Mouse (Mus musculus) WW6 (cell line): Measurements from ENCODE around the gene Dusp1.

Experiments used
- DNase-seq: peaks from one replicate; pipeline ENCODE4 v3.0.0-alpha.2; 2013; ENCODE audit warnings: low read depth, low spot score

Gene Dusp1

DNA sequence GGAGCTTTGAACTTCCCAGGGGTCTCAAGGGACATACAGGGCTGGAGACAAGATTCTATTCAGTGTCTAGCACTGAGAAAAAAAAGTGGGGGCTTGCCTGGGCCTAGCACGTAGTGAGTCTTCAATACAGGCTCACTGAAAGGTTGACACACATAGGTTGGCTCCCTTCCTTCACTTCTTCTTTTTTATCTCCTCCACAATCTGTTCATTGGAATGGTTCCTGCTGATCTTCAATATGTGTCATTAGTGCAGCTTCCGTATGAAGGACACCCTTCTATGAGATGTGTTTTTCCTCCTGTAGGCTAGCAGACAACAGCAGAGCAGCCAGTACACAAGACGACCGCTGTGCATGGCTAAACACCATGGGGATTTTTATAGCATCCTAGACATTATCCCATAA is 37.1 kb downstream of the Dusp1 start:
- no peak for DNase-seq

DNA sequence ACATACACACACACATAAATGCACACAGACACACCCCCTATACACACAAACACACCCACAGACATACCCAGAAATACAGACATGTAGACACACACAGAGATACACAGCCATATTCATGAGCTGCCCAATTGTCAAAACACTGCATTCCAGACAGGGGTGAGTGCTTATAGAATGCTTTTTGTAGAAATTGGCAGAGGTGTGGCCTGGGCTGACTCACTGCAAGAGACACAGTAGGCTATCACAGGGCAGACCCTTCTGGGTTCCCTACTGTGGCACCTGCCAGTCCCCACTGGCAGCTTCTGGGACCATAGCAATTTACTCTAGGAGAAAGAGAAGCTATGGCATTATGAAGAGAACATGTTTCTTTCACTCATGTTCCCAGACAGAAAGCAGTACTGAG is 37.6 kb downstream of the Dusp1 start:
- no peak for DNase-seq

DNA sequence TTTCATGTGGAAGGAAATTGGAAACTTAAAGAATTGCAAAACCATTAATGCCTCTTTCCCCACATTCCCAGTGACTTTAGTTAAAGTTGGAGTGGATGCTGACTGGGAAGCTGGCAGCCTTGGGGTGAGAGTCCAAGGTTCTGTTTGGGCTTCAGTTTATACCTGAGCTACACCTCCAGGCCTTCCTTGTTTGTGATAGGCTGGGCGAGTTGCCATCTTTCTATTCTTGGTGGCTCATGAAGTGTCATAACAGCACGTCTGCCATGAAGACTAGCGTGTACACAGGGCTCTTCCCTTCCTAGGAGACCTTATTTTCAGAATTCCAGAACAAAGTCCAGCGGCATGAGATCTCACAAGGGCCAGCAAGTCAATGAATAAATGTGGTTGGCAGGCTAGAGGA is 39.2 kb downstream of the Dusp1 start:
- DNase-seq, result no peak

DNA sequence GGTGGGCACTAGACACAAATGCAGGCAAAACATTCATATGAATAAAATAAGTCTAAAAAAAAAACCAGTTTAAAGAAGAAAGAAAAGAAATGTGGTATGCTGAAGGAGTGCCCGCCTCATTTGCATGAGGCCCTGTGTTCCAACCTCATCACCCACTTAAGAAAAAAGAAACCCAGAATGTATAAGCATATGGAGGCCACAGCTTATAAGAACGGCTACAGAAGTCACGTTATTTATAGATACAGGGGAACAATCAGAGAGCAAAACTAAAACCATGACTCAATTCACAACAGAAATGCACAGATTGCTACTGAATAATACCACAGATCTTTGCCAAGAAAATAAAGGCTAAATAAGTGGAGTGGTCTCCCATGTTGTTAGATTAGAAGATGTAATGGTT is 43.6 kb downstream of the Dusp1 start:
- DNase-seq, result no peak

DNA sequence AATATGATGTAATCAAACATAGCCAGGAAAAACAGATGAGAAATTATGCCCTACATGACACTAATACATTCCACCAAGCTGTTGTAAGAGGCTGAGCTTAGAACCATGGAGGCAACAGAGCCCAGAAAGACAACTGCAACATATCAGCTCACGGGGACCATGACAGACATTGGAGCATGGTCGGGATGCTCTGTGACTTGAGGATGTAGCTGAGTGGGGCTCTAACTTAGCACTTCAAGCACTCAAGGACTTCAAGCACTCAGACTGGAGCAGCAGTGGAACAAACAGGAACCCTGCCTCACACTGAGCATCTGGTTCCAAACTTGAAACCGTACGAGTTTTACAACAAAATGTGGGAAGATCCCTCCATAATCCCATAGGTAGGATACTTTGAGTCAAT is 46.3 kb downstream of the Dusp1 start:
- DNase-seq, result no peak

DNA sequence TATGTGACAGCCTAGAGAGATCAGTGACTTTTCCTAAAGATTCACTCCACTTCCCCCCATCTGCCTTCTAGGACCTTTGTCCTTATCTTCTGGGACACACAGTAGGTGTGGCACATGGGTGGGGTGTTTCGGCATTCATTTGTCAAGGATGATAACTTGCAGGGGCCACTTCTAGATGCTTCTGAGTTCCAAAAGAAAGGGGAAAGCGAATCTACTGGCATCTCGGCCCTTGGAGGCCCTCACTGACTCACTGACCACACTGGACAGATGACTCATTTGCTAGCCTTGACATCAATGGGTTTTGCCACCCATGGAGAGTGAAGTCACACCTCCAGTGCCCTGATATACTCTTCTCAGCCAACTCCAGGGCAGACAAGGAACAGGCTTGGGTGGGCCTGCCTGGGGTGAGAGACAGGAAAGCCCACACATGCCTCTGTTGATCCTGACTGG is 47.3 kb downstream of the Dusp1 start:
- no peak for DNase-seq

DNA sequence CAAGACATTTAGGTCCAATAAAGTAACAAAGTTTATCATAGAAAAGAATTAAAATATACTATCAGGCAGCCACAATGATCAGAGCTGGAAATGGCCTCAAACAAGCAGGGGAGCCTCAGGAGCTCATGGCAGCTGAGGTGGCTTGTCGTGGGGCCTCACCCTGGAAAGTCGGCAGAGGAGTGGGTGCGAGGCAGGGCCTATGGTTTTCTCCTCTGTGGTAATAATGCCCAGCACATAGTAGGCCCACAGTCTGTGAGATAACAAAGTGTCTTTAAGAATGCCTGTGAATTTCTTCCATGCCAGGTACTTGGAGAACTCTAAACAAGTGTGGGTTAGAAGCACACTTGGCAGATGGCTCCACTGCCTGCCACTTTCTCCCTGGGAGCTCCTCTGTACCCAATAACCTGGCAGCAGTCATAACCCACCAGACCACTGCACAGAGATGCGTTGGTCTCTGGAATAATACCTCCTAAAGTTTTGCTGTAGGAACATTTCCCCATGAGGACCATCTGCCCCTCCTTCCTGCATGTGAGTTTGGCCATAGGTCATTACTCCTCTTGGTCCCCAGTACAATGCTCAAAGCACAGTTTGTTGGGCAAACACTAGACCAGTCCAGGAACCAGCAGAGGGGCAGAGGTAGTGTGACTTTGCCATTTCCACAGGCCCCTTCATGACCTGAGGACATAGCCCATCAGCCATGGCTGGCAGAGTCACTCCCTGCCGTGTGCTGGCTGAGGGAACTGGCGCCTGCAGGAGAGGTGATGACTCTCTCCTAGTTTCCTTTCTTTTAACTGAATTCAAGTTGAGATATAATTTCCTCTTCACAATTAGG is 48.3 kb downstream of the Dusp1 start:
- no peak for DNase-seq

DNA sequence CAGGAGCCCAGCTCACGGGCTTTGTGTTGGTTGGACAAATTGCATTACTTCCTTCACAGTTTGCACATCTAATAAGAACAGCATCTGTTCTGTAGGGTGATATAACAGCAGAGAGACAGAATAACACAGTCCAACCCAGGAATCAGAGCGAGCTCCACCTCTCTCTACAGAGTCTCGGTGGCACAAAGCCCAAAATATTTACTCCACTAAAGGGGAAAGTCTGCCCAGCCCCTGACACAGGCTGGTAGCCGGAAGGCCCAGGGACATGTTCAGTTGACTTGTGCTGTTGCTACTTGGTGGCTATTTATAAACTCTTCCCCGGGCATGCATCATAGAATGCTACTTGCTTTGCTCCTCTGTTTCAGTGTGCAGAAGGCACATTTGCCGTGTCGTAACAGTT is 49.0 kb downstream of the Dusp1 start:
- DNase-seq, result no peak

DNA sequence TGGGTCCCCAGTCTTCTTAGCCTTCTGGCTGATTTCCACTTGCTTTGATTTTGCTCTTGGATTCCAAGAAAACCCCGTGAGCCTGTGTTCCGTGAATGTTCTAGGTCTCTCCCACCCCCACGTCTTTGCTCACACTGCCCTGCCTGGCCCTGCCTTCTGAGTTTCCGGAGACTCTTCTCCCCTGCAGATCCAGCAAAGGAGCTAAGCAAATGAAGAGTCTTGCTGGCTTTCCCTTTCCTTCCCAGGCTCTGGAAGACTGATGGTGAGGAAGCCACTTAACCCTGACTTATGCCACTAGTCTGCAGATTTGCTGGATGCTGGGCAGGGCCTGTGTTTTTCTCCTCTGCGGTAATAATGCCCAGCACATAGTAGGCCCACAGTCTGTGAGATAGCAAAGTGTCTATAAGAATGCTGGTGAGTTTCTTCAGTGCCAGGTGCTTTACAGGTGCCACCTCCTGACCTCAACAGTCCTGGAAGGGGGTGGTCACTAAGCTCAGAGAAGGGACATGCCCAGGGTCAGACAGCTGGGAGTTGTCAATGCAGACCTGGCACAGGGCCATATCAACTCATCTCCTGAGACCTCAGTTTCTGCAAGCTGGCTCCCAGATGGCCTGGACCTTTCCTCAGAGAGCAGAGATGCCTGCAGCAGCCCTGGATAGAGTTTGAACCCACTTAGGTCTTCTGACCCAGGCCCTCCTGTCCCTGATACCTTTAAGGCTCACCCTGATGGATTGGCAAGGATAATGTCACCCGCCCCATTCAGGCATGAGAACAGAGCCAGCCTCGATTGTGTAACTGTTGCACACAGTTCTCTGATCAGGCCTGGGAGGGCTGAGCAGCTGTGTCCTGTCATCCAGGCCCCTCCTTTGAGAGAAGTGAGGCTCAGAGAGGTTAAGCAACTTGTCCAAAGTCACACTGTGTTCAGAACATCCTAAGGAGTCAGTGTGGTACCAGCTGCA is 49.8 kb downstream of the Dusp1 start:
- no peak for DNase-seq

DNA sequence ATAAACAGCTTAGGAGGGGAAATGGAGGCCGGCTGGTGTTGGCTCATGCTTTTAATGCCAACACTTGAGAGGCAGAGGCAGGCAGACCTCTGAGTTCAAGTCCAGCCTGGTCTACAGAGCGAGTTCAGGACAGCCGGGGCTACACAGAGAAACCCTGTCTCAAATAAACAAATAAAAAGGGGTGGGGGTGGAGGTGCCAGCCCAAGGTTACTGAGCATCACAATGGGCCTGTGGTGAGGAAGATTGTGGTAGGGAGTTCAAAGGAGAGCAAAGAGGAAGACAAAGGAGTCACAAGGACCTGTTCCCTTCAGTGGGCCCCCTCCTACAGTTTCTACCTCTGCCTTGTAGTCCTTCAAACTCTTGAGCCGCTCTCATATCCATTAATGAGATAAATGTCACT is 50.7 kb downstream of the Dusp1 start:
- DNase-seq, result no peak

DNA sequence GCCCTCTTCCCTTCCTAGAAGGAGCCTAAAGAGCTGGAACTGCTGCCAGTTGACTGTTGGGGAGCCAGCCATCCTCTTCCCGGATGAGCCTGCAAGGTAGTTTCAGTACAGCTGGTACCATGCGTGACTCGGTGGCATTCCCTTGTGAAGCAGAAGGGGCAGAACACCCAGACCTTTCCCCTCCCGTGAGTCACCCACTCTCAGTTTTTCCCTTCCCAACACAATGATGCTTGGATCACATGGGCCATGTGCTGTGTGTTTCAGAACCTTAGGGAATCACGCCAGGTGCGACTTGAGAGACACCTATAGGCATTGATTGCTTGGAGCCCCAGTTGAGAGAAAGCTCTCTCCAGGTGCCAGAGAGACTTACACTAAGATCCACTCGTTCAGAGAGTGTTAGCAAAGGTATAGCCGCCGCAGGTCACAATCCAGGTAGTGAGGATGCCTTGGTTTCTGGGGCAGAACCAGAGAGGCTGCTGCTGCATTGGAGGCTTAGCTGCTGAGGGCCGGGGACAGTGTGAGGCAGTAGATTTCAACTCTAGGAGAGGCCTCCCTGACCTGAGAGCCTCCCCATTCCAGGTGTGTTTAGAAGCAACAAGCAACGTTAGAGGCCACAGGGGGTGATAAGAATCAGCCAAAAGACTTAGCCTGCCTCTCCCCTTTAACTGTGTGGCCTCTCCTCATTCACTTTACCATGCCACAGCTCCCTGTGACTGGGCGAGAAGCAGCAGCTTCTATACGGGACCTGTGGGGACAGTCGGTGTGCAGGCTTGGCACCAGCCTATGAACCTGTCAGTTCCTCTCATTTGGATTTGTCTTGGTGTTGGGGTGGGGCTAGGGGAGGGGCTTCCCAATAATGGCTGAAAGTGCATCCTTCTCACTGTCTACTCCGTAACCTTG is 51.5 kb downstream of the Dusp1 start:
- no peak for DNase-seq

DNA sequence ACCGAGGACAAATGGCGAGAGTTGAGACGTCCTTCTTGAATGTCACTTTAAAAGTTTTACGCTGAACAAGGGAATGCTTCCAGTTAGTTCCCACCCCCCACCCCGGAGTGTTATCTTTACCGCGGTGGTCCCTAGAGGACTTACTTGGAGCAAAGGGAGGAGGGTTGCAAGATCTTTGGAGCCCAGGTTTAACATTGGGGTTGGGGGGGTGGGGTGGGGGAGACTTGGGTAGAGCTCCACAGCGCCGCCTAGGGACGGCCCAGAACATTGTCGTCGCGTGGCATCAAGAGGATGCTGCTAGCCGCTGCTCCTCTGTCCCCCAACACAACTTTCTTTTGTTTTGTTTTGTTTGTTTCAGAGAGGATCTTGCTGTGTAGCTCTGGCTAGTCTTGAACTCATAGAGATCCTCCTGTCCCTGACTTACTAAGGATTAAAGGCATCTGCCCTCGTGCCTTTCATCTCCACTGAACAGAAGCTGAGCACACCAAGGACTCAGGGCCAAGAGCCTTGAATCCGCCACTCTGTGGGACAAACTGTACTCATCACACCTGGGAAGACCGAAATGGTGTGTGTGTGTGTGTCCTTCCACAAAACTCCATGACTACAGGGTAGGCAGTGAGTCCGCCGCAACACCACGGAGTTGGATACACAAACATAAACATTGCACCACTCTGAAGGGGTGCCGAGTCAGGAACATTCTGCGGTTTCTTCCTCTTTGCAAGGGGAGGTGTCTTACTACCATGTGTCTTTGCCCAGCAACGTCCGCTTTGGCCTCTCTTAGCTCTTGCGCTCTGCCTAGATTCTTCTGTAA is 52.8 kb downstream of the Dusp1 start:
- no peak for DNase-seq

DNA sequence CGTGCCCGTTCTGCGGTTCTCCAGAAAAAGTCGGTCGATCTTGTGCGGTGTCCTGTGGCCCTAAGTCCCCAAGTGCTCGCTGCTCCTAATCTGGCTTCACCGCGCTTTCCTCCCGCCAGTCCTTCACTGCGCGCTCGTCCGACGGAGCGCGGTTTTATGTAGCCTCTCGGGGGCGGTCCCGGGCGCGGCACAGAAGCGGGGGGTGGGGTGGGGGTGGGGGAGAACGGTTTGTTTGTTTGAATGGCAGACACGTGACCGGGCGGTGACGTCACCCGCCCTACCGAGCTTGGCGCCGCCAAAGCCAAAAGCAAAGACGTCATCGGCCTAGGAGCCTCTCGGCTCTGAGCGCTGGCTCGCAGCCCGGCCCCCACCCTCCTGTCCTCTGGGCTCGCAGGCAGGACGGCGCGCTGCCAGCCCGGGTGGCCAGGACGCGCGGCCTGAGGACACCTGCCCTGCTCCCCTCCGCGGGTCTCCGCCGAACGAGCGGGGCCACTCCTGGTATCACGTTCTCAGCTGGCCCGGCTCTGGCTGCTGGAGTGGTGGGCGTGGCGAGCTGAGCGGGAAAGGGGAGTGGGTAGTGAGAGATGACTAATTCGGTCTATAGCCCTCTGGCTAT is 53.5 kb downstream of the Dusp1 start:
- peak; percentile 84 for DNase-seq

DNA sequence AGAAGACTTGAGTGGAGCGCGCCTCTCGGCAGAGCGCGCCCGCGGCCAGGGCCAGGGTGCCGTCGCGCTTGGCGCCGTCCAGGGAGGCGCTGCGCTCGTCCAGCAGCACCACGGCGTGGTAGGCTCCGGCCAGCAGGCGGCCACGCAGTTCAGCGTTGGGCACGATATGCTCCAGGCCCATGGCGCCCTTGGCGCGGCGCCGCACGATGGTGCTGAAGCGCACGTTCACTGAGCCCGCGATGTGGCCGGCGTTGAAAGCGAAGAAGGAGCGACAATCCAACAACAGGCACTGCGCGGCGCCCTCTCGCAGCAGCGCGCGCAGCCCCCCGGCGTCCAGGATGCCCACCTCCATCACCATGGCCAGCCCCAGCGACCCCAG is 54.0 kb downstream of the Dusp1 start:
- no peak for DNase-seq

DNA sequence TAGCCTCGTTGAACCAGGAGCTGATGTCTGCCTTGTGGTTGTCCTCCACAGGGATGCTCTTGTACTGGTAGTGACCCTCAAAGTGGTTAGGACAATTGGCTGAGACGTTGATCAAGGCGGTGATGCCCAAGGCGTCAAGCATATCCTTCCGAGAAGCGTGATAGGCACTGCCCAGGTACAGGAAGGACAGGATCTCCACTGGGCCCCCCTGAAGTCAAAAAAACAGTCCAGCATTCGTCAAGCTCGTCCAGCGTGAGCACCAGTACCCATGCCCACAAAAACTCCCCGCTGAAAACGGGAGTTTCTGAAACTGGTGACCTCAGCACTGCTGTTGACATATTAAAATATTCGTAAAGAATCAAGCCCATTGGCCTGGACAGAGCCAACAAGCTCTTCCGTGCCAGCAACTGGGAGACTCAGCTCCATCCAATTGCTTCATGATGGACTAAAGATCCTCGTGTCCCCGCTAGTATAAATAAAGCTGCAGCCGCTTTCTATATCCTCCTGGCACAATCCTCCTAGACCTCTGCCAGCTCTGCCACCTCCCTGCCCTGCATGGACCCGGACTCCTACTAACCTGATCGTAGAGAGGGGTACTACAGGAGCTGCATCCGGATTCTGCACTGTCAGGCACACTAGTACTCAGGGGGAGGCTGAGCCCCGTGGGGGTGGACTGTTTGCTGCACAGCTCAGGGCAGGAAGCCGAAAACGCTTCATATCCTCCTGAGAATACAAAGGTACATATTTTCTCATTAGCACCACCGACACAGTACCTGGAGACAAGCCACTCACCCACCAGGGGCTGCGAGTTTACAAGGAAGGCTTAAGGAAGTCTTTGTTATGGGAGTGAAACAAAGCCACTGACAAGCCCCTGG is 54.7 kb downstream of the Dusp1 start:
- DNase-seq, result no peak

DNA sequence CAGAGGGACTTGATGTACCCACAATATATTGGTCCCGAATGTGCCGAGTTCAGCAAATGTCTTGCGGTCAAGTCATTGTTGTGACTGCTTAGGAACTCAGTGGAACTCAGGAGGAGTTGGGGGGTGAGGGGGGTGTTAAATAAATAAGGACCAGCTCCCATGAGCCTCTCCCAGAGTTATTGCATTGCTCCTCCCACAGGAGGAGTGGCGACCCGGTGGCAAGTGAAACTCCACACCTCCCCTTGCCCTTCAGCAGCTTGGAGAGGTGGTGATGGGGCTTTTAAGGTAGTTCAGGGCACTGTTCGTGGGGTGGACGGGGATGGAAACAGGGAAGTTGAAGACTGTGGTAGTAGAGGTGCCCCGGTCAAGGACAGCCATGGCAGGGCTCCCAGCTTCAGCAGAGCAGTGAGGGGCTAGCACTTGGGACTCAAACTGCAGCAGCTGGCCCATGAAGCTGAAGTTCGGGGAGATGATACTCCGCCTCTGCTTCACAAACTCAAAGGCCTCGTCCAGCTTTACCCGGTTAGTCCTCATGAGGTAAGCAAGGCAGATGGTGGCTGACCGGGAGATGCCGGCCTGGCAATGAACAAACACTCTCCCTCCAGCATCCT is 55.8 kb downstream of the Dusp1 start:
- DNase-seq, result no peak

DNA sequence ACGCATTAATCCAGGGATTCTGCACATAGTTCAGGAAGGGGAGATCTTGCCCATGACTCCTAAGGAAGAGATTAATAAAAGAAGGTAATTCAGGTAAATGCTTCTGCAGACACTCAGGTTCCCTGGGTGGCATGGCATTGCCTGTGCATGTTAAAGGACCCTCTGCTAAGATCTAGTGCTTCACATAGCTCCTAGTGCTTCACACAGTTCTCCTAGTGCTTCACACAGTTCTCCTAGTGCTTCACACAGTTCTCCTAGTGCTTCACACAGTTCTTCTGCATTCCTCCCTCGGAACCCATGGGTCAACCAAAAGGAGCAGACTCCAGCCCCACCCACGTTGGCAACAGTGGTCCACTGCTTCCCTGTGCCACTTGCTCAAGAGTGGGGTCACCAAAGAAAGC is 56.7 kb downstream of the Dusp1 start:
- DNase-seq, result no peak

DNA sequence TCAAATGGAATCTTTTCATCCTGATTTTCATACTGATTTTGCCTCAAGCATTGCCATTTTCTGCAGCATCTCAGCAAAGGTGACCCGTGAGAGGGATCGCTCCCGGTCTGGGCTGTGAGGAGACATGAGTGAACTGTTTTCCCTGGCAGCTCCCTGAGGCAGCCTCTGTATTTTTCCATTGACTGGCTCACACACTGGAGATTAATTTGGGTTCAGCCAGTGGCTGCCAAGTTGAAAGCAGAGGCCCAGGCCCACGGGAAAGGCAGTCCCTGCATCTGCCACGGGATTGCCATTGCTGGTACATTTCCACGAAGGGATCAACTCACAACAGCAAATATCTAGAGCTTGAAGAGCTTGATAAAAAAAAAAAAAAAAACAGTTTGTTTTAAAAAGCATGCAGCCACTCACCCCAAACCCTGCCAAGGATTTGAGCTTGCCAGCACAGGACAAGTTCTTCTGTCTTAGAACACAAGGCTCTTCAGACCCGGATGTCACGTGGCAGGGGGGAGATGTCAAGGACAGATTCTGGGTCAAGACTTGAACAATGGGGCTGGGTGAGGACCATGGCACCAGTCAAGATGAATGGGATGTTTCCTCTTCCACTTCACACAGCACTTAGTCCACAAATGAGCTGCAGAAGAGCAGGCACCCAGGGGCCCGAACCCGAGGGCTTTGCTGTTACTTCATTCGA is 57.8 kb downstream of the Dusp1 start:
- no peak for DNase-seq
